Mouse (Mus musculus): Measurements from ENCODE around the gene Npcd. TPM values are rescaled to one million over a fixed set of nuclear protein-coding genes. Genes with fewer than 3 reads are reported as not detected.

The Npcd gene
- polyA plus RNA-seq (2014; fragmentation: Illumina TruSeq; extraction: RNeasy Lipid Tissue Mini Kit (QIAGEN cat#74804); ENCODE audit: low replicate concordance), result not detected

DNA sequence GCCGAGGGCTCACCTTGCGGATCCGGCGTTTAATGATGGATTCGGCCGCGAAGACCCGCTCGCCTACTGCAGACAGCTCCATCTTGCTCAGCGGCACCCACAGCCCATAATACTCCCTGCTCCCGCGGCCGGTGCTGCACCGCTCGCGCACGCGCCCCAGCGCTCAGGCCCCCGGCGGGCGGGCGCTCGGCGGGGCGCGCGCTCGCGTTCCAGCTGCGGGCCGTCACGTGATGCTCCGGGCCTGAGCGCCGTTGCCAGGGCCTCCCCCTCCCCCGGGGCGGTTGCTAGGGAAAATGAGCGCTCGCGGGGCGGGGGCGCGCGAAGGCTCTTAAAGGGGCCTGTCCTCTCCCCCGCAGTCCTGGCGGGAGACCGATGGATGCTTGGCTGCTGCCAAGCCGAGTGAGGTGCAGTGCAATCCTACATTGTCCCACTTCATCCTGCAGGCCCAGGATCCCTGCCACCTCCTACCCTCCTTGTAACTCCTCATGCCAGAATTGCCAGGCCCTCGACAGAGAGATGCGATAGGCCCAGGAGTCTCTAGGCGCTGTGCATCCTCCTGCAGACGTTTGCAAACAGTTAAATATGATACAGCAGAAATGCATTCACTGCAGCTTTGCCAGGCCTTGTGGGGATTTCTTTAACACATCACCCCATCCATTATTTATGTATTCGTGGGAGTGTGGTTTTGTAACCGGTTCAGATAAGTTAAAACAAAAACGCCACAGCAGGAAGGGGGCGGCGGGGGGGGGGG is at the start of gene Npcd, which contains the start of gene Cbx6:
Npcd (minus strand) TSS at position 108 of the 751 bp plus-strand sequence.
Cbx6 (minus strand) TSS at position 559 of the 751 bp plus-strand sequence.

GRCm38 (mm10) chr15:79804352-79805071 is 29.5 kb downstream of the Npcd start, which contains the start of gene Nptxr:
Gene Nptxr (minus strand): TSS chr15:79804766.

DNA sequence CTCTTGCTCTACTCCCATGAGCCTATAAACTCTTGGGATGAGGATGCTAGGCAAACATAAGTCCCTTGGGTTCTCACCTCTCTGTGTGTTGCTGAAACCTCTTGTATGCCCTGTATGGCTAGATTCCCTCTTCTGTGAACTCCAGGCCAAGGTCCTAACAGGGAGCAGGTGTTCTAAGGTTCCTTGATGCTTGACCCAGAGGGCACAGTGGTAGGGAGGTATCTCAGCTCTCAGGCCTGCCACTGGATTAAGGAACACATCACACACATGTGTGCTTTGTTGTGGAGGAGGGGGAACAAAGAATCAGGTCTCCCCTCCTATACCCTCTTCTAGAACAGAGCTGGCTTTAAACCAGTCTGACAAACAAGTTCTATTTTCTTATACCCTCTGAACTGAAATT is 56.3 kb downstream of the Npcd start, which contains the start of gene Dnal4:
Dnal4 (minus strand) TSS at position 101 of the 400 bp plus-strand sequence.

DNA sequence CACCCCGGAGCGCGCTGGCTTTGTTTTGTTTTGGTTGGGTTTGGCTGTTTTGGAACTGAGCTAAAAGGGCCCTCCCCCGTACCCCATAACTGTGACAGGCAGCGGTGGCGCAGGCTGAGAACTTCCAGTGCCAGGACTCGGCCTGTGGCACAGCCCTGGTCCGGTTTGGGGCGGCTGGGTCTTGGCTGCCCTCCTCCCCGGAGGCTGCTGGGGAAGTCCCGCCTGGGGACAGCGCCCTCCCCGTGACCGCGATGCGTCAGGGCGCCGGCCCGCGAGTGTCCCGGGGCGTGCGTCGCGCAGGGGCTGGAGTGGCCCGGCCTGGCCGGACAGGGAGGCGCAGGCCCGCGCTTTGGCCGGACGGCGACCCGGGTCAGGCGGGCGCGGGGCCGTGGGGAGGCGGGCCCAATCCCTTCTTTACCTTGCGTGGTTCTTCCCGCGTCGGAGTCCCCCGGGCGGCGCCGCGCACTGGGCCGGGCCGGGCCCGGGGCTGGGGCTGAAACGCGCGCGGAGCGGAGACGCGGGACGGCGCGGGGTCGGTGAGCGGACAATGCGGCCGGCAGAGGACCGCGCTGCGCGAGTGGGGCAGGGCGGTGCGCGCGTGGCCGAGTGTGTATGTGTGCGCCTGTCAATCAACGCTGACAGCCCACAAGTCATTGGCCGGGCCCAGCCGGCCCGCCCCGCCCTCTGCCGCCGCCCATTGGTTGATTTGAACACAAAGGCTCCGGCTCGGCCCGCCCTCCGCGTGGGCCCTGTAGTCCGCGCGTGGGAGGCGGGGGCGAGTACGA is 91.9 kb downstream of the Npcd start, which contains the start of gene Sun2:
Sun2 (minus strand) TSS at position 616 of the 785 bp plus-strand sequence.

Other genes starting within 250 kb of the Npcd start
- gene Dmc1, start 229.1 kb downstream of the Npcd start, polyA plus RNA-seq (2014; fragmentation: Illumina TruSeq; extraction: RNeasy Lipid Tissue Mini Kit (QIAGEN cat#74804); ENCODE audit: low replicate concordance), result not detected
- gene Fam227a, start 175.3 kb downstream of the Npcd start, polyA plus RNA-seq (2014; fragmentation: Illumina TruSeq; extraction: RNeasy Lipid Tissue Mini Kit (QIAGEN cat#74804); ENCODE audit: low replicate concordance), result 0.63 TPM
- gene Cby1, start 175.0 kb downstream of the Npcd start, polyA plus RNA-seq (2014; fragmentation: Illumina TruSeq; extraction: RNeasy Lipid Tissue Mini Kit (QIAGEN cat#74804); ENCODE audit: low replicate concordance), result 0.52 TPM
- gene Tomm22, start 163.4 kb downstream of the Npcd start, polyA plus RNA-seq (2014; fragmentation: Illumina TruSeq; extraction: RNeasy Lipid Tissue Mini Kit (QIAGEN cat#74804); ENCODE audit: low replicate concordance), result 369 TPM
- gene Josd1, start 146.3 kb downstream of the Npcd start, polyA plus RNA-seq (2014; fragmentation: Illumina TruSeq; extraction: RNeasy Lipid Tissue Mini Kit (QIAGEN cat#74804); ENCODE audit: low replicate concordance), result 10.2 TPM
- gene Gtpbp1, start 143.4 kb downstream of the Npcd start, polyA plus RNA-seq (2014; fragmentation: Illumina TruSeq; extraction: RNeasy Lipid Tissue Mini Kit (QIAGEN cat#74804); ENCODE audit: low replicate concordance), result 0.63 TPM
- gene Sun2, start 91.7 kb downstream of the Npcd start, polyA plus RNA-seq (2014; fragmentation: Illumina TruSeq; extraction: RNeasy Lipid Tissue Mini Kit (QIAGEN cat#74804); ENCODE audit: low replicate concordance), result 1.5 TPM
- 0.59 TPM for gene Dnal4, start 56.4 kb downstream of the Npcd start, polyA plus RNA-seq (2014; fragmentation: Illumina TruSeq; extraction: RNeasy Lipid Tissue Mini Kit (QIAGEN cat#74804); ENCODE audit: low replicate concordance)
- not detected for gene Nptxr, start 29.5 kb downstream of the Npcd start, polyA plus RNA-seq (2014; fragmentation: Illumina TruSeq; extraction: RNeasy Lipid Tissue Mini Kit (QIAGEN cat#74804); ENCODE audit: low replicate concordance)
- gene Cbx6, start 451 bp upstream of the Npcd start, polyA plus RNA-seq (2014; fragmentation: Illumina TruSeq; extraction: RNeasy Lipid Tissue Mini Kit (QIAGEN cat#74804); ENCODE audit: low replicate concordance), result 1.0 TPM
- 17.4 TPM for gene Apobec3, start 57.4 kb upstream of the Npcd start, polyA plus RNA-seq (2014; fragmentation: Illumina TruSeq; extraction: RNeasy Lipid Tissue Mini Kit (QIAGEN cat#74804); ENCODE audit: low replicate concordance)
- gene Cbx7, start 136.9 kb upstream of the Npcd start, polyA plus RNA-seq (2014; fragmentation: Illumina TruSeq; extraction: RNeasy Lipid Tissue Mini Kit (QIAGEN cat#74804); ENCODE audit: low replicate concordance), result 0.59 TPM
- gene Pdgfb, start 180.7 kb upstream of the Npcd start, polyA plus RNA-seq (2014; fragmentation: Illumina TruSeq; extraction: RNeasy Lipid Tissue Mini Kit (QIAGEN cat#74804); ENCODE audit: low replicate concordance), result 0.22 TPM